In genomic region chr8:120525135-120525534, GRCm38 (mm10) we compare ENCODE assay signal across 14 mouse cellular contexts.
DNase-seq lines count a peak whose midpoint lies in the region; ATAC-seq and TF ChIP-seq lines count a peak whose summit lies in the region.
"Had no signal": no experiment of that assay in that cellular context is flagged by ENCODE, and none has a peak within 500 bp of the region (broad histone marks: within the 10 kb centered on the region; RNA-seq: fewer than 3 reads in every experiment).

No protein-coding gene starts in this region.

- no peak for TF ChIP-seq EP300 in heart, postnatal 0 days (IDR thresholded peaks at IDR 0.05; ENCODE audit: low read depth)

- H3K36me3 ChIP-seq in forebrain, embryonic 10.5 days (replicated peaks) = no peaks in the 10 kb centered on the region
- no peaks in the 10 kb centered on the region for H3K36me3 ChIP-seq in forebrain, postnatal 0 days (ENCODE audit: insufficient read depth)
- no peaks in the 10 kb centered on the region for H3K36me3 ChIP-seq in heart, postnatal 0 days (replicated peaks; ENCODE audit: control insufficient read depth, insufficient read depth, low read length)
- peaks cover 12% of the 10 kb centered on the region; the same call in 1 of the 2 replicates for H3K36me3 ChIP-seq in liver, embryonic 15.5 days (replicated peaks)
- H3K36me3 ChIP-seq: embryonic facial prominence, embryonic 15.5 days had no signal

- no peak overlapping the region for H3K4me2 ChIP-seq in forebrain, postnatal 0 days (ENCODE audit: low read depth)
- no peak overlapping the region for H3K4me2 ChIP-seq in heart, postnatal 0 days (ENCODE audit: low read depth, low read length)
- peak overlapping the region; percentile 37 for H3K4me2 ChIP-seq in liver, embryonic 15.5 days
- H3K4me2 ChIP-seq: embryonic facial prominence, embryonic 15.5 days had no signal

- H3K9me3 ChIP-seq in forebrain, embryonic 10.5 days = no peaks in the 10 kb centered on the region
- H3K9me3 ChIP-seq in forebrain, postnatal 0 days (ENCODE audit: low read length) = no peaks in the 10 kb centered on the region
- H3K9me3 ChIP-seq in heart, postnatal 0 days (replicated peaks; ENCODE audit: control insufficient read depth, low read length) = no peaks in the 10 kb centered on the region
- H3K9me3 ChIP-seq in liver, embryonic 15.5 days (replicated peaks) = no peaks in the 10 kb centered on the region
- H3K9me3 ChIP-seq: embryonic facial prominence, embryonic 15.5 days had no signal

- no peak overlapping the region for H3K4me3 ChIP-seq in forebrain, embryonic 10.5 days
- H3K4me3 ChIP-seq in forebrain, postnatal 0 days (ENCODE audit: low read depth, low read length) = no peak overlapping the region
- no peak overlapping the region for H3K4me3 ChIP-seq in heart, postnatal 0 days (ENCODE audit: low read depth, low read length)
- no peak overlapping the region for H3K4me3 ChIP-seq in liver, embryonic 15.5 days (replicated peaks)
- H3K4me3 ChIP-seq: embryonic facial prominence, embryonic 15.5 days; layer of hippocampus, adult 2 months; myocyte had no signal

- DNase-seq in forebrain, embryonic 10.5 days (ENCODE audit: extremely low spot score, low spot score) = no peak
- no peak for DNase-seq in forebrain, postnatal 0 days
- DNase-seq in heart, postnatal 0 days (ENCODE audit: low spot score) = no peak
- no peak for DNase-seq in heart, adult 8-10 months (ENCODE audit: low spot score)
- no peak for DNase-seq in MN1 (ENCODE audit: low spot score)
- DNase-seq in layer of hippocampus, adult 11-12 months (ENCODE audit: low spot score) = no peak
- DNase-seq: cerebellum, postnatal 25 days; kidney, adult 2 months; lung, postnatal 4 days had no signal

- H3K9ac ChIP-seq in forebrain, postnatal 0 days = no peak overlapping the region
- H3K9ac ChIP-seq in heart, postnatal 0 days (replicated peaks; ENCODE audit: low read depth, low read length) = no peak overlapping the region
- no peak overlapping the region for H3K9ac ChIP-seq in liver, embryonic 15.5 days
- H3K9ac ChIP-seq: embryonic facial prominence, embryonic 15.5 days had no signal

- peaks cover 93% of the 10 kb centered on the region for H3K4me1 ChIP-seq in forebrain, embryonic 10.5 days
- H3K4me1 ChIP-seq in forebrain, postnatal 0 days (ENCODE audit: insufficient read depth) = peaks cover 15% of the 10 kb centered on the region
- peaks cover 36% of the 10 kb centered on the region for H3K4me1 ChIP-seq in heart, postnatal 0 days (ENCODE audit: control insufficient read depth, insufficient read depth)
- peaks cover 91% of the 10 kb centered on the region for H3K4me1 ChIP-seq in liver, embryonic 15.5 days (replicated peaks)

- no peak for ATAC-seq in forebrain, postnatal 0 days
- ATAC-seq in heart, postnatal 0 days (ENCODE audit: insufficient read depth, low read depth) = no peak
- peak; percentile 18; the same call in 1 of the 2 replicates for ATAC-seq in common myeloid progenitor, adult 5-6 weeks (replicated peaks; ENCODE audit: low read depth, poor library complexity, severe bottlenecking)
- ATAC-seq in liver, embryonic 15.5 days (ENCODE audit: insufficient read depth) = 0 out of 2 replicates have a peak, but pooled peaks have one; percentile 26

- 70% methylated on average over 1 of the region's 1 CpGs for WGBS in forebrain, embryonic 10.5 days
- WGBS in forebrain, postnatal 0 days = 88% methylated on average over 1 of the region's 1 CpGs
- 40% methylated on average over 1 of the region's 1 CpGs for WGBS in heart, postnatal 0 days
- 22% methylated on average over 1 of the region's 1 CpGs for WGBS in liver, embryonic 15.5 days (ENCODE audit: insufficient replicate concordance)

- peaks cover 93% of the 10 kb centered on the region for H3K27me3 ChIP-seq in forebrain, embryonic 10.5 days (ENCODE audit: poor library complexity, severe bottlenecking)
- H3K27me3 ChIP-seq in forebrain, postnatal 0 days (ENCODE audit: insufficient read depth, low read length) = no peaks in the 10 kb centered on the region
- no peaks in the 10 kb centered on the region for H3K27me3 ChIP-seq in heart, postnatal 0 days (ENCODE audit: control insufficient read depth, insufficient read depth, low read length)
- H3K27me3 ChIP-seq in liver, embryonic 15.5 days = no peaks in the 10 kb centered on the region
- H3K27me3 ChIP-seq: embryonic facial prominence, embryonic 15.5 days had no signal

- peak overlapping the region; percentile 69; the same call in 1 of the 2 replicates for H3K27ac ChIP-seq in forebrain, embryonic 10.5 days
- H3K27ac ChIP-seq in forebrain, postnatal 0 days (ENCODE audit: low read depth, low read length) = no peak overlapping the region
- H3K27ac ChIP-seq in heart, postnatal 0 days (ENCODE audit: low read depth) = peak overlapping the region; percentile 78; the same call in 1 of the 2 replicates
- 0 out of 2 replicates have a peak overlapping the region, but pooled peaks have one; percentile 38 for H3K27ac ChIP-seq in liver, embryonic 15.5 days (replicated peaks)

- TF ChIP-seq CTCF in forebrain, postnatal 0 days (IDR thresholded peaks at IDR 0.05; ENCODE audit: low read depth) = no peak
- TF ChIP-seq CTCF in heart, postnatal 0 days (IDR thresholded peaks at IDR 0.05; ENCODE audit: low read depth) = no peak

Comparison
In these comparisons a context has a peak if more than half of its experiments do, and no peak if none do; other contexts are left out.
1. ATAC-seq: peak in common myeloid progenitor, adult 5-6 weeks (single experiment) and liver, embryonic 15.5 days (single experiment); none in forebrain, postnatal 0 days (single experiment) and heart, postnatal 0 days (single experiment).